Mouse (Mus musculus) stomach, embryonic 15.5 days (tissue): Measurements from ENCODE around the gene Dock9. TPM values are rescaled to one million over a fixed set of nuclear protein-coding genes. Genes with fewer than 3 reads are reported as not detected.

Source experiments
- ATAC-seq: fragments of 200-750 bp; cut with Nextera tagmentation; 2 replicates; pipeline ENCODE4 v1.8.0; 2017; ENCODE audit warnings: low read depth, moderate number of reproducible peaks, moderate TSS enrichment; ENCODE audit not compliant: insufficient read depth, low FRiP score
- H3K27ac ChIP-seq: fragments of 300-500 bp; sonication (generic); 2 replicates; pipeline ENCODE4 v1.5.1; 2015; ENCODE audit warnings: mild to moderate bottlenecking, inconsistent platforms
- H3K27me3 ChIP-seq: fragments of 300-500 bp; sonication (generic); replicated peaks from 2 replicates; pipeline ENCODE4 v1.6.1; 2015; ENCODE audit warnings: inconsistent platforms
- H3K36me3 ChIP-seq: fragments of 300-500 bp; sonication (generic); 2 replicates; pipeline ENCODE4 v1.6.1; 2015; ENCODE audit warnings: inconsistent platforms
- H3K4me1 ChIP-seq: fragments of 300-500 bp; sonication (generic); 2 replicates; pipeline ENCODE4 v1.6.1; 2015; ENCODE audit warnings: inconsistent platforms
- H3K4me2 ChIP-seq: fragments of 300-500 bp; sonication (generic); 2 replicates; pipeline ENCODE4 v1.6.1; 2015; ENCODE audit warnings: mild to moderate bottlenecking, inconsistent platforms
- H3K4me3 ChIP-seq: fragments of 300-500 bp; sonication (generic); replicated peaks from 2 replicates; pipeline ENCODE4 v1.5.1; 2015; ENCODE audit warnings: inconsistent platforms
- H3K9ac ChIP-seq: fragments of 300-500 bp; sonication (generic); 2 replicates; pipeline ENCODE4 v1.6.1; 2015; ENCODE audit warnings: inconsistent platforms
- H3K9me3 ChIP-seq: fragments of 300-500 bp; sonication (generic); 2 replicates; pipeline ENCODE4 v1.6.1; 2016; ENCODE audit warnings: inconsistent platforms
- WGBS: fragments of 180-500 bp; shearing (Covaris S2); methylation state at CpG from one replicate; pipeline ENCODE4 v1.1.7; 2015; 5-methylcytosine and 5-hydroxymethylcytosine counted together
- polyA plus RNA-seq: library from polyadenylated mRNA; unstranded; fragments of >200 nt; fragmentation: Nextera tagmentation; extraction: Ambion mirVana; gene quantifications from 2 replicates; pipeline ENCODE4 v1.2.1, GENCODE M21; 2015

The Dock9 gene
- polyA plus RNA-seq, 1 experiment from 2014 or later: 14.0 TPM

DNA sequence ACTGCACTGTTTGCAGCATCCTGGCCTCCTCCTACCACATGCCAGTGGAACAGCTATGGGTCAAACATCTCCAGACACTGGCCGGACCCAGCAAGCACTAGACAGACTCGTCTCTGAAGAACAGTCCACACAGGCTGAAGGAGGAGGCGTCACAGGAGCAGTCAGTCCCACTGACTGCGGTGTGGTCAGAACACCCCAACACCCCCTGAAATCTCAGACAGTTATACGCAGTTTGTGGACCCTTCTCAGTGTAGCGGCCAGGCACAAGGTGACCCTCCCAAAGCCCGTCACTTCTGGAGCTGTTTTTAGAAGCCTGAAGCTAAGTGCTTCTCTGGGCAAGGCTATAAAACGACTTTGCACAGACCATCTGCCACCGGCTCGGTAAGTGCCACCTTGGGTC lies 143.9 kb downstream of the Dock9 start:
- Histone ChIP-seq H3K9ac (no peak overlapping the region), H3K27me3 (no peaks in the 10 kb centered on the region), H3K4me1 (peaks cover 9% of the 10 kb centered on the region; the same call in 1 of the 2 replicates), H3K9me3 (no peaks in the 10 kb centered on the region), H3K27ac (peak overlapping the region; percentile 57; the same call in 1 of the 2 replicates), H3K36me3 (peaks cover 17% of the 10 kb centered on the region), H3K4me3 (no peak overlapping the region), H3K4me2 (no peak overlapping the region)
- 69% methylated on average over 10 of the region's 10 CpGs for WGBS
- no peak for ATAC-seq

DNA sequence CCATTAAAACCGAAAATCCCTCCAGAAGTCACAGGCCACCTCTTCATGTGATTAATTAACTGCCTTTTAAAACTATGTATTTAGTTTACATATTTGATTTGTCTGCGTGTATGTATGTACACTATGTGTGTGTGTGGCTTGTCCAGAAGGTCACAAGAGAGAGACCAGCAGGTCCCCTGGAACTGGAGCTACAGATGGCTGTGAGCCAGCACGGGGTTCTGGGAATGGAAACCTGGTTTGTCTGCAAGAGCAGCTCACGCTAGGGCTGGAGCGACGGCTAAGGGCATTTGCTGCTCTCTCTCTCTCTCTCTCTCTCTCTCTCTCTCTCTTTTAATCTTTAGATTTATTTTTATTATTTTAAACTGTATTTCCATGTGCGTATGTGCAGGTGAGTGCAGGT lies 144.4 kb downstream of the Dock9 start:
- Histone ChIP-seq H3K4me2 (no peak overlapping the region), H3K4me1 (peaks cover 9% of the 10 kb centered on the region; the same call in 1 of the 2 replicates), H3K9me3 (no peaks in the 10 kb centered on the region), H3K9ac (no peak overlapping the region), H3K27me3 (no peaks in the 10 kb centered on the region), H3K36me3 (peaks cover 17% of the 10 kb centered on the region), H3K4me3 (no peak overlapping the region), H3K27ac (no peak overlapping the region)
- ATAC-seq: no peak
- WGBS: 59% methylated on average over 7 of the region's 7 CpGs

DNA sequence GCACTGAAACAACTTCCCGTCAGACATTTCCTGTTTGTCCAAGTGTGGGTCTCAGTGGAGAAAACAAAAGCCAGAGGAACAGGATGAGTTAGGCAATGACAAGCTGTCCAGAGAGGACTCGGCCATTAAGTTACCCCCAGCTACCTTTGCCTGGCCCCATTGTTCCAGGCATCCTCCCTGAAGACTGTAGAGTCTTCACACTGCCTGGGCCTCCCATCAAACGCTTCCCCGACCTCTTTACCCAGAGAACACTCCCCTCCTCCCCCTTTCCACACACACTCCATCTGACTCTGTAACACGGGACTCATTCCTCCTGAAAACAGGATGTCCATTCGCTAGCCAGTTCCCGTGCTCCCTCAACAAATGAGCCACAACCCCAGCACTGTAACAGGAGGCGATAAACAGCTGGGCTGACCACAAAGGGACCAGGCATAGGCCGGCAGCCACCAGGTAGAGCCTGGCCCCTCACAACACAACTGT lies 149.0 kb downstream of the Dock9 start:
- WGBS: 38% methylated on average over 9 of the region's 9 CpGs

GRCm38 (mm10) chr14:121647693-121648092 lies 149.9 kb downstream of the Dock9 start:
- Histone ChIP-seq H3K4me3 (no peak overlapping the region), H3K36me3 (peaks cover 2% of the 10 kb centered on the region; the same call in 1 of the 2 replicates), H3K27ac (no peak overlapping the region), H3K9me3 (no peaks in the 10 kb centered on the region), H3K27me3 (no peaks in the 10 kb centered on the region), H3K4me1 (no peaks in the 10 kb centered on the region), H3K9ac (no peak overlapping the region), H3K4me2 (no peak overlapping the region)
- WGBS: 75% methylated on average over 6 of the region's 6 CpGs
- ATAC-seq: no peak

More for the DNA sequence above, 149.0 kb downstream of the Dock9 start:
- Histone ChIP-seq H3K9ac (no peak overlapping the region), H3K4me3 (no peak overlapping the region), H3K36me3 (peaks cover 6% of the 10 kb centered on the region; the same call in 1 of the 2 replicates), H3K4me2 (no peak overlapping the region), H3K27ac (peak overlapping the region; percentile 73), H3K27me3 (no peaks in the 10 kb centered on the region), H3K9me3 (no peaks in the 10 kb centered on the region), H3K4me1 (peaks cover 2% of the 10 kb centered on the region; the same call in 1 of the 2 replicates)
- ATAC-seq: peak; percentile 36; the same call in 1 of the 2 replicates

- no peak overlapping the region for H3K4me3 ChIP-seq
- no peak overlapping the region for H3K4me2 ChIP-seq
- no peaks in the 10 kb centered on the region for H3K36me3 ChIP-seq
- no peaks in the 10 kb centered on the region for H3K27me3 ChIP-seq
- no peaks in the 10 kb centered on the region for H3K9me3 ChIP-seq
- ATAC-seq: no peak
- no peak overlapping the region; the same call in 1 of the 2 replicates for H3K27ac ChIP-seq
- WGBS: 53% methylated on average over 10 of the region's 10 CpGs
- H3K9ac ChIP-seq: no peak overlapping the region
- no peaks in the 10 kb centered on the region for H3K4me1 ChIP-seq
Measured at GRCm38 (mm10) chr14:121646617-121647016, 151.0 kb downstream of the Dock9 start.

GRCm38 (mm10) chr14:121644302-121644701 lies 153.3 kb downstream of the Dock9 start:
- H3K4me1 ChIP-seq: no peaks in the 10 kb centered on the region
- 87% methylated on average over 2 of the region's 2 CpGs for WGBS

GRCm38 (mm10) chr14:121641271-121641670 lies 156.4 kb downstream of the Dock9 start:
- H3K4me3 ChIP-seq: no peak overlapping the region
- H3K27me3 ChIP-seq: no peaks in the 10 kb centered on the region
- no peaks in the 10 kb centered on the region for H3K9me3 ChIP-seq
- no peak overlapping the region for H3K9ac ChIP-seq
- peaks cover 20% of the 10 kb centered on the region for H3K36me3 ChIP-seq
- 81% methylated on average over 7 of the region's 7 CpGs for WGBS
- no peak overlapping the region for H3K27ac ChIP-seq
- no peak for ATAC-seq
- H3K4me2 ChIP-seq: no peak overlapping the region
- H3K4me1 ChIP-seq: no peaks in the 10 kb centered on the region

More at GRCm38 (mm10) chr14:121644302-121644701, 153.3 kb downstream of the Dock9 start:
- H3K9me3 ChIP-seq: no peaks in the 10 kb centered on the region
- H3K27me3 ChIP-seq: no peaks in the 10 kb centered on the region
- H3K4me2 ChIP-seq: no peak overlapping the region
- H3K4me3 ChIP-seq: no peak overlapping the region
- no peak overlapping the region for H3K9ac ChIP-seq
- no peak overlapping the region for H3K27ac ChIP-seq
- H3K36me3 ChIP-seq: peaks cover 12% of the 10 kb centered on the region
- ATAC-seq: no peak

GRCm38 (mm10) chr14:121636935-121637510 lies 160.6 kb downstream of the Dock9 start:
- H3K27ac ChIP-seq: no peak overlapping the region
- no peak overlapping the region for H3K9ac ChIP-seq
- WGBS: 66% methylated on average over 12 of the region's 12 CpGs
- ATAC-seq: peak; percentile 70
- H3K4me2 ChIP-seq: no peak overlapping the region
- H3K36me3 ChIP-seq: peaks cover 25% of the 10 kb centered on the region
- no peak overlapping the region for H3K4me3 ChIP-seq
- H3K9me3 ChIP-seq: no peaks in the 10 kb centered on the region
- H3K4me1 ChIP-seq: no peaks in the 10 kb centered on the region
- no peaks in the 10 kb centered on the region for H3K27me3 ChIP-seq

DNA sequence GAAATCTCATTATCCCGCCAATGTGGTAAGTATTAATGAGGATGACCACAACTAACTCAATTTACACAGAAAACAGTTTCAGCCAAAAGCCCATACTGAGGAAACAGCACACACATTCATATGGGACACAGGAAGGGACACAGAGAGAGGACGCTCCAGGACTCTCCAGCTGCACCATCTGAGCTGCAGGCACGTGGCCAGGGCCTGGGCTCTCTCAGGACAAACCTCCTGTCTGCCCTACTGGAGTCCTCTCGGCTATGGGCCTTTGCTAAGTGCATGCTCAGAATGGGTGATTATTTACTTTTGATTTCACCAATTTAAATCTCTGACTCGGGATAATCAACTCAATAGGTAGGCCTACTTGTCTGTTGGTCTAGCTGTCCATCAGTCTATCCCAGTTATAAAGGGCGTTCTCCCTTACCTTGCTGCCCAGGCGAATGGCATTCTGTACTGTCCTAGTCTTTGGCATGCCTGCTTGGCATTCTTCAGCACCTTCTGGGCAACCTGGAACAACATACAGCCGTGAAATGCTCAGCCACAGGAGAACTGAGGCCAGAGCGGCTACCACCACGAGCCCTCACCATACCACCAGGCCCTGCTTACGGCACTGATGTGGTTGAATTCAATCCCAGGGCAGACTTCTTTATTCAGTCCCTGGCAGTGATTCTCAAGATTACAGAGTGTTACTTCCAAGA lies 162.8 kb downstream of the Dock9 start:
- ATAC-seq: no peak
- Histone ChIP-seq H3K4me3 (no peak overlapping the region), H3K4me1 (no peaks in the 10 kb centered on the region), H3K27me3 (no peaks in the 10 kb centered on the region), H3K4me2 (no peak overlapping the region), H3K9me3 (no peaks in the 10 kb centered on the region), H3K9ac (no peak overlapping the region), H3K36me3 (peaks cover 20% of the 10 kb centered on the region), H3K27ac (no peak overlapping the region)
- WGBS: 81% methylated on average over 11 of the region's 11 CpGs

GRCm38 (mm10) chr14:121634093-121634735 lies 163.4 kb downstream of the Dock9 start:
- no peaks in the 10 kb centered on the region for H3K4me1 ChIP-seq
- H3K36me3 ChIP-seq: peaks cover 13% of the 10 kb centered on the region
- H3K27me3 ChIP-seq: no peaks in the 10 kb centered on the region
- H3K4me3 ChIP-seq: no peak overlapping the region
- no peak overlapping the region for H3K9ac ChIP-seq
- WGBS: 53% methylated on average over 14 of the region's 14 CpGs
- no peak for ATAC-seq
- H3K9me3 ChIP-seq: no peaks in the 10 kb centered on the region
- H3K4me2 ChIP-seq: no peak overlapping the region
- no peak overlapping the region for H3K27ac ChIP-seq

GRCm38 (mm10) chr14:121631934-121632333 lies 165.7 kb downstream of the Dock9 start:
- no peak overlapping the region for H3K4me3 ChIP-seq
- no peak overlapping the region for H3K4me2 ChIP-seq
- H3K9me3 ChIP-seq: no peaks in the 10 kb centered on the region
- no peak overlapping the region for H3K27ac ChIP-seq
- WGBS: 92% methylated on average over 8 of the region's 8 CpGs
- H3K36me3 ChIP-seq: peaks cover 6% of the 10 kb centered on the region; the same call in 1 of the 2 replicates
- no peak overlapping the region for H3K9ac ChIP-seq
- H3K27me3 ChIP-seq: no peaks in the 10 kb centered on the region
- H3K4me1 ChIP-seq: no peaks in the 10 kb centered on the region
- ATAC-seq: no peak

GRCm38 (mm10) chr14:121626741-121627140 lies 170.9 kb downstream of the Dock9 start:
- no peaks in the 10 kb centered on the region for H3K27me3 ChIP-seq
- no peak overlapping the region for H3K9ac ChIP-seq
- peaks cover 15% of the 10 kb centered on the region; the same call in 1 of the 2 replicates for H3K36me3 ChIP-seq
- no peak overlapping the region for H3K27ac ChIP-seq
- H3K4me2 ChIP-seq: no peak overlapping the region
- no peaks in the 10 kb centered on the region for H3K9me3 ChIP-seq
- 80% methylated on average over 12 of the region's 12 CpGs for WGBS
- H3K4me1 ChIP-seq: no peaks in the 10 kb centered on the region
- H3K4me3 ChIP-seq: no peak overlapping the region
- ATAC-seq: no peak
